Mouse (Mus musculus): ENCODE data around the gene Gm20823. TPM values are rescaled to one million over a fixed set of nuclear protein-coding genes. Genes with fewer than 3 reads are reported as not detected.
"Not testable (repeated sequence)": the region's sequence is repeated elsewhere in the genome, so short reads cannot be mapped to it uniquely, and the experiment has no call there.

The Gm20823 gene
- total RNA-seq (2021): not detected

- DNase-seq (ENCODE audit: extremely low spot score in 1 of 2, low spot score in 1 of 2): not testable (repeated sequence)
Measured at GRCm38 (mm10) chrY:62464745-62465144, at the start of gene Gm20823. Gene Gm20823 (minus strand): TSS chrY:62464845.

Measured in layer of hippocampus, postnatal 25 days (tissue).